Mouse (Mus musculus): Measurements from ENCODE around the gene Psd4.

Gene Psd4

GRCm38 (mm10) chr2:24384393-24384792, 17.0 kb downstream of the Psd4 start:
- in situ Hi-C loops (cut with MboI; ENCODE audit: low pct_unique_long_range_greater_than_20kb in 1 of 2, low sequenced_read_pairs in 2 of 2, unreplicated experiment in 1 of 2), result no loop called here

- in situ Hi-C loops (cut with MboI; ENCODE audit: low pct_unique_long_range_greater_than_20kb in 1 of 2, low sequenced_read_pairs in 2 of 2, unreplicated experiment in 1 of 2), result no loop called here
Observed at GRCm38 (mm10) chr2:24385111-24385961, 18.0 kb downstream of the Psd4 start.

- in situ Hi-C loops (cut with MboI; ENCODE audit: low pct_unique_long_range_greater_than_20kb in 1 of 2, low sequenced_read_pairs in 2 of 2, unreplicated experiment in 1 of 2), result no loop called here
Observed at GRCm38 (mm10) chr2:24386158-24386963, 19.0 kb downstream of the Psd4 start.

- in situ Hi-C loops (cut with MboI; ENCODE audit: low pct_unique_long_range_greater_than_20kb in 1 of 2, low sequenced_read_pairs in 2 of 2, unreplicated experiment in 1 of 2), result no loop called here
Observed at GRCm38 (mm10) chr2:24386964-24387320, 19.6 kb downstream of the Psd4 start.

GRCm38 (mm10) chr2:24387361-24388283, 20.2 kb downstream of the Psd4 start:
- in situ Hi-C loops (cut with MboI; ENCODE audit: low pct_unique_long_range_greater_than_20kb in 1 of 2, low sequenced_read_pairs in 2 of 2, unreplicated experiment in 1 of 2), result no loop called here

- in situ Hi-C loops (cut with MboI; ENCODE audit: low pct_unique_long_range_greater_than_20kb in 1 of 2, low sequenced_read_pairs in 2 of 2, unreplicated experiment in 1 of 2), result no loop called here
Observed at GRCm38 (mm10) chr2:24393251-24393650, 25.9 kb downstream of the Psd4 start.

GRCm38 (mm10) chr2:24397115-24397514, 29.7 kb downstream of the Psd4 start:
- in situ Hi-C loops (cut with MboI; ENCODE audit: low pct_unique_long_range_greater_than_20kb in 1 of 2, low sequenced_read_pairs in 2 of 2, unreplicated experiment in 1 of 2), result no loop called here

GRCm38 (mm10) chr2:24400711-24401110, 33.3 kb downstream of the Psd4 start:
- in situ Hi-C loops (cut with MboI; ENCODE audit: low pct_unique_long_range_greater_than_20kb in 1 of 2, low sequenced_read_pairs in 2 of 2, unreplicated experiment in 1 of 2), result loop anchor here in 1 of 2 experiments (10.0 to 25.0 kb wide), 2 partner anchors 106 to 362 kb away; partner anchors contain the start of genes Cacna1b and Il1f10

GRCm38 (mm10) chr2:24405345-24406012, 38.1 kb downstream of the Psd4 start:
- in situ Hi-C loops (cut with MboI; ENCODE audit: low pct_unique_long_range_greater_than_20kb in 1 of 2, low sequenced_read_pairs in 2 of 2, unreplicated experiment in 1 of 2), result loop anchor here (5.0 to 25.0 kb wide), 4 partner anchors 111 to 357 kb away; partner anchors contain the start of genes Cacna1b (in 1 of the 2) and Il1f10 (in 1 of the 2)

GRCm38 (mm10) chr2:24407701-24408485, 40.5 kb downstream of the Psd4 start:
- in situ Hi-C loops (cut with MboI; ENCODE audit: low pct_unique_long_range_greater_than_20kb in 1 of 2, low sequenced_read_pairs in 2 of 2, unreplicated experiment in 1 of 2), result loop anchor here (5.0 to 25.0 kb wide), 4 partner anchors 113 to 354 kb away; partner anchors contain the start of genes Cacna1b (in 1 of the 2) and Il1f10 (in 1 of the 2)

- in situ Hi-C loops (cut with MboI; ENCODE audit: low pct_unique_long_range_greater_than_20kb in 1 of 2, low sequenced_read_pairs in 2 of 2, unreplicated experiment in 1 of 2), result loop anchor here (5.0 to 25.0 kb wide), 4 partner anchors 114 to 353 kb away; partner anchors contain the start of genes Cacna1b (in 1 of the 2) and Il1f10 (in 1 of the 2)
Observed at GRCm38 (mm10) chr2:24409166-24409565, 41.8 kb downstream of the Psd4 start.

- in situ Hi-C loops (cut with MboI; ENCODE audit: low pct_unique_long_range_greater_than_20kb in 1 of 2, low sequenced_read_pairs in 2 of 2, unreplicated experiment in 1 of 2), result loop anchor here in 1 of 2 experiments (25.0 kb wide), 1 partner anchor 349 kb away; the partner anchor contains the start of gene Cacna1b
Observed at GRCm38 (mm10) chr2:24413172-24413571, 45.8 kb downstream of the Psd4 start.

GRCm38 (mm10) chr2:24413677-24414076, 46.3 kb downstream of the Psd4 start:
- in situ Hi-C loops (cut with MboI; ENCODE audit: low pct_unique_long_range_greater_than_20kb in 1 of 2, low sequenced_read_pairs in 2 of 2, unreplicated experiment in 1 of 2), result loop anchor here in 1 of 2 experiments (25.0 kb wide), 1 partner anchor 349 kb away; the partner anchor contains the start of gene Cacna1b

- in situ Hi-C loops (cut with MboI; ENCODE audit: low pct_unique_long_range_greater_than_20kb in 1 of 2, low sequenced_read_pairs in 2 of 2, unreplicated experiment in 1 of 2), result loop anchor here in 1 of 2 experiments (25.0 kb wide), 1 partner anchor 346 kb away; the partner anchor contains the start of gene Cacna1b
Observed at GRCm38 (mm10) chr2:24416668-24417067, 49.3 kb downstream of the Psd4 start.

GRCm38 (mm10) chr2:24417106-24417505, 49.7 kb downstream of the Psd4 start:
- in situ Hi-C loops (cut with MboI; ENCODE audit: low pct_unique_long_range_greater_than_20kb in 1 of 2, low sequenced_read_pairs in 2 of 2, unreplicated experiment in 1 of 2), result loop anchor here in 1 of 2 experiments (25.0 kb wide), 1 partner anchor 345 kb away; the partner anchor contains the start of gene Cacna1b

- in situ Hi-C loops (cut with MboI; ENCODE audit: low pct_unique_long_range_greater_than_20kb in 1 of 2, low sequenced_read_pairs in 2 of 2, unreplicated experiment in 1 of 2), result loop anchor here in 1 of 2 experiments (25.0 kb wide), 1 partner anchor 345 kb away; the partner anchor contains the start of gene Cacna1b
Observed at GRCm38 (mm10) chr2:24417564-24417963, 50.2 kb downstream of the Psd4 start.
